Mouse (Mus musculus) right cerebral cortex, postnatal 4 days (tissue): ENCODE data around the gene Prrc2b.
A peak's percentile ranks its signal among the peaks of the same experiment; 100 is the strongest.

Source experiments
- DNase-seq: peaks from one replicate; pipeline ENCODE4 v3.0.0-alpha.2; 2022

Prrc2b gene

GRCm38 (mm10) chr2:32189060-32189681 is 38.3 kb downstream of the Prrc2b start:
- DNase-seq = no peak

- no peak for DNase-seq
These were observed 39.7 kb downstream of the Prrc2b start for GRCm38 (mm10) chr2:32190620-32191019.

DNA sequence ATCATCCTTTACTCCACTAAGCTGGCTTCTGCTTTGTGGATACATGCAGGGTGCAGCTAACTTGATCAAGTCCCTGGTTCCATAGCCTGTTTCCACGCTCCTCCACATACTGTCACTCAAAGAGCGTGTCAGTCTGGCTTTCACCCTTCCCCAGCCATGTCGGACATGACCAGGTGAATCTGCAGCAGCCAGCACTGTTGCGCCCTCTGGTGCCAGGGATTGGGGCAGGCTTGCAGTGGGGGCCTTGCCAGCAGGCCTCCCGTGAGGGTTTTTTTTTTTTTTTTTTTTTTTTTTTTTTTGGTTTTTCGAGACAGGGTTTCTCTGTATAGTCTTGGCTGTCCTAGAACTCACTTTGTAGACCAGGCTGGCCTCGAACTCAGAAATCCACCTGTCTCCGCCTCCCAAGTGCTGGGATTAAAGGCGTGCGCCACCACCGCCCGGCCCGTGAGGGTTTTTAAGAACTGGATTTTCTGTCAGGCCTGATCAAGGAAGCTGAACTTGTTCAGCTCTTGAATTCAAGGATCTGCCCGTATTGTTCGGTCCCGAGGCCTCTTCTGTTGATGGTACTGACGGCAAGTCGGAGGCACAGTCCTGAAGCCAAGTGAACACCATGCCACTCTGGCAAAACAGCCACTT is 41.1 kb downstream of the Prrc2b start:
- DNase-seq = peak; percentile 54

GRCm38 (mm10) chr2:32198977-32199376 is 48.1 kb downstream of the Prrc2b start:
- no peak for DNase-seq

DNA sequence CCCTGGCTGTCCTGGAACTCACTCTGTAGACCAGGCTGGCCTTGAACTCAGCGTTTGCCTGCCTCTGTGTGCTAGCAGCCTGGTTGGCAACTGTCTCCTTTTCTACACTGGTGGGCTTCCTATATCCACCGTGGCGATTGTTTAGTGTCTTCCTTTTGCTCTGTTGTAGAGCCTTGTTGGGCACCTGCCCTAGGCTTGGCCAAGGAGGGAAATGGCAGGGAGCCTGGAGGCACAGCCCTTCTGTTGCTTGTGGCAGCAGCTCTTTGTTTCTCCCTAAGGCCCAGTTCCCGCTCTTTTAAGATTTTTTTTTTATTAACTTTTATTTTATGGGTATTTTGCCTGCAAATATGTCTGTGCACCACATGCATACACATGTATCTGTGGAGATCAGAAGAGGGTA is 49.2 kb downstream of the Prrc2b start:
- DNase-seq = no peak

- no peak for DNase-seq
These were observed 49.8 kb downstream of the Prrc2b start for GRCm38 (mm10) chr2:32200712-32201111.

GRCm38 (mm10) chr2:32201527-32201926 is 50.6 kb downstream of the Prrc2b start:
- DNase-seq = no peak

GRCm38 (mm10) chr2:32203853-32204252 is 53.0 kb downstream of the Prrc2b start:
- DNase-seq = no peak

GRCm38 (mm10) chr2:32207682-32208081 is 56.8 kb downstream of the Prrc2b start:
- DNase-seq = no peak

GRCm38 (mm10) chr2:32211689-32212088 is 60.8 kb downstream of the Prrc2b start:
- no peak for DNase-seq

GRCm38 (mm10) chr2:32213000-32213399 is 62.1 kb downstream of the Prrc2b start:
- DNase-seq = peak; percentile 22

- DNase-seq = no peak
These were observed 64.7 kb downstream of the Prrc2b start for GRCm38 (mm10) chr2:32215576-32215975.

- DNase-seq = no peak
These were observed 65.6 kb downstream of the Prrc2b start for GRCm38 (mm10) chr2:32216506-32216905.

DNA sequence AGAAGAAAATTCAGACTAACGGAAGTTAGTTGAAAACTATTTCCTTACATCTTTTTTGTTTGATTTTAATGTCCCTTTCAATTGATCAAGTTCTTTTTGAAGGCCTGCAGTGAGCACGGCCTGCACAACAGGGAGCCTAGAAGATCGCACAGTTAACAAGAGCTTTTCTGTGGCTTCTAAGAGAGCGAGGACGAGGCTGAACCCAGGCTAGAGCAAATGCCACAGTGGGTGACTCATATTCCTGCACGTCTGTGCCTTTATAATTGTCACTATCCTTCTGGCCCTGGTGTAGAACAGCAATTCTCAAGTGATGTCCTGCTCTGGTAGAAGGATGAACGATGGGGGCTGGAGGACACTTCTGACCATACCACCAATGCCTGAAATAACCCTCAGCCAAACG is 66.8 kb downstream of the Prrc2b start:
- DNase-seq = no peak

- no peak for DNase-seq
These were observed 67.2 kb downstream of the Prrc2b start for GRCm38 (mm10) chr2:32218113-32218512.

DNA sequence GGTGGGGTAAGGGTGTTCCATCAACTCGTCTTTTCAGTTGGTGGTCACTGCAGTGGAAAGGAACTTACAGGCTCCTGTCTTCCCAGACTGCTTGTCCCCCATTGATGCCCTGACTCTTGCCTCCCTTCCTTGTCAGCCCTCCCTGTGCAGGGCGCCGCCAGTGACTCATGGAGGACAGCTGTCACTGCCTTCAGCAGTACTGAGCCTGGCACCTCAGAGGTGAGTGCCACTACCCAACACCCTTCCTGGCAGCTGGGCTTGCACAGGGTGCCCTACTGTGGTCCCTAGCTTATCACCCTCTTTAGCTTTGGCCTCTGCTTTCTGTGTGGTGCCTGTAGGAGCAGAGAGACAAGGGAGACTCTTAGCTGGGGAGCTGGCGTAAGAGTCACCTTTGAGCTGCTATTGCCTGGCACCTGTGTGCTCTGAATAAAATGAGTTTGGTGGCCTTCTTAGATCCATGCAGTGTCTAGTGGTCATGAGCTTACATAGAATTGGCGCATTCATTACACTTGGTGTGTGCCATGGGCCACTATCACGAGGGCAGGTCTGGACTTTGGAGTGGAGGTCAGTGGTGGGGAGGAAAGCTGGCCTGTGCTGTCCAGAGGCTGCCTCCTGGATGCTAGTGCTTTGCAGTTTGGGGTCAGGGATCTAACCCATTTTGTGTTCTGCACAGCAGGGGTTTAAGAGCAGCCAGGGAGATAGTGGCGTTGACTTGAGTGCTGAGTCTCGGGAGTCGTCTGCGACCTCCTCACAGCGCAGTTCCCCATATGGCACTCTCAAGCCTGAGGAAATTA is 67.9 kb downstream of the Prrc2b start:
- DNase-seq = no peak

- DNase-seq = no peak
These were observed 68.6 kb downstream of the Prrc2b start for GRCm38 (mm10) chr2:32219501-32219900.

DNA sequence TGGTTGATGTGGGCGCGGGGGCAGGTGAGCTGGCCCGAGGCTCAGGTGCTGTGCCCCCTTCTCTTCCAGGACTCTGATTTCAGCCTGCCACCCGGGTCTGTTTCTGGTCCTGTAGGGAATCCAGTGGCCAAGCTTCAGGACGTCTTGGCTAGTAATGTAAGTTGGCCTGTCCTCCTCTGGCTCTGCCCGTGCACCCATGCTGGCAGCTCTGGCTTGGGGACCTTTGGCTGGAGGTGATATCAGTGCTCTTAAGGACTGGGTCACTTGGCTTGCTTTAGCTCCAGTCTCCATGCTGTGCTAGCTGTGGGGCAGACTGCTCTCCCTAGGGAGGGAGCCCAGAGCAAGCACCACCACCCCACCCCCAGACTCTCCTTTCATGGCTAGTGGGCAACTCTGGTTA is 69.1 kb downstream of the Prrc2b start:
- DNase-seq = no peak

- no peak for DNase-seq
These were observed 70.1 kb downstream of the Prrc2b start for GRCm38 (mm10) chr2:32220969-32221368.

DNA sequence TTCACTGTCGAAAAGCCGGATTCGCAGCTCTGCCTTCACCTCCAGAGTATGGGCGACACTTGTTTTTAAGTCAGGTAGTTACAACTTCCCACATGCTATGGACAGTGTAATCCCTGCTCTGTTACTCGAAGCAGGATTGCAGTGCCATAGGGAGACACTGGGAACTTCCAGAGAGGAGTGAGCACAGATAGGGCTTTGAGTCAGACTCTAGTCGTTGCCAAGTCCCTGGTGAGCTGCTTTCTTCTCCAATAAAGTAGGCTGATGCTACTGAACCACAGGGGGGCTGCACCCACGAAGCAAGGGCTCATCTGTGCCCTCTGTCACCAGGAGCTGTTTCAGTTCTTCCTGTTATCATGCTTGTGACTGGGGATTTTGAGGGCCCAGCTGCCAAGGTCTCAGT is 70.7 kb downstream of the Prrc2b start:
- no peak for DNase-seq

DNA sequence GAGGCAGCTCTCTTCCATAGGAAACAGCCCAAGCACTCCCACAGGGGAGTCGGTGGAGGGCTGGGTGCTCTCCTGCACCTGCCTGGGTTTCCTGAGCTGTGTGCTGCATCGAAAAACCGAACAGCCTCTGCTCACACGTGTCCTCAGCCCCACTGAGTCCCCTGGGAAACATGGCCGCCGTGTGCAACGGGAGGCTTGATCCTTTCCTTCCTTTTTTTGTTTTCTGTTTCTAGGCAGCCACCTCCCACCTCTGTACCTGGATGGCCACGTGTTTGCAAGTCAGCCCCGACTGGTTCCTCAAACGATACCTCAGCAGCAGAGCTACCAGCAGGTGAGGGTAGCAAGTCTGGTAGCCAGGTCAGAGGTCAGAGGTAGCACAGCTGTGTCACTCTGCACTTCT is 71.2 kb downstream of the Prrc2b start:
- DNase-seq = no peak

- DNase-seq = no peak
These were observed 84.6 kb downstream of the Prrc2b start for GRCm38 (mm10) chr2:32235433-32235832.

GRCm38 (mm10) chr2:32235886-32236759 is 85.2 kb downstream of the Prrc2b start, which contains the start of gene Pomt1:
Gene Pomt1 (plus strand): TSS chr2:32236590.
- peak; percentile 90 for DNase-seq
